Mouse (Mus musculus): ENCODE data around the gene Pnpla8. TPM values are rescaled to one million over a fixed set of nuclear protein-coding genes. Genes with fewer than 3 reads are reported as not detected.

Pnpla8 gene
- polyA plus RNA-seq, 1 experiment from 2014 or later = 75.1 TPM

DNA sequence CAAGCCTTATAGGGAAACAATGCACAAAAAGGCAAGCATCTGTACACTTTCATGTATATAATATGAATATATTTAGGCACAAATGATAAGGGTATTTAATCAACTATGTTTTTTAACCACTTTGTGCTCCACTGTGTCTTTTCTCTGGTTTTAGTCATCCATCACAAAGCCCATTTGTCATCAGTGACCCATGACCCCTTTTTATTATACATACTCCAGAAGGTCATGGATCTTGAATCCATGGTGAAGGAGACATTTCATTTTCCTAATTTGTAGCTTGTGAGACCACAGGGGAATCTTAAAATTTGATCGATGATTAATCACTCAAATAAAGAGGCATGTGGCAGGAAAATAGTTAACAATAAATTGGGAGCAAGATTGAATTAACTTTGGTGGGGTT lies 136.7 kb downstream of the Pnpla8 start:
- Histone ChIP-seq H3K4me2 (ENCODE audit: low read depth, low read length) (no peak overlapping the region), H3K27me3 (ENCODE audit: control insufficient read depth, insufficient read depth, low read length) (no peaks in the 10 kb centered on the region), H3K27ac (ENCODE audit: low read length) (no peak overlapping the region), H3K4me1 (ENCODE audit: control insufficient read depth, insufficient read depth, low read length) (no peaks in the 10 kb centered on the region), H3K4me3 (ENCODE audit: low read length) (no peak overlapping the region), H3K9ac (ENCODE audit: low read length) (no peak overlapping the region), H3K9me3 (replicated peaks; ENCODE audit: control insufficient read depth, low read length) (no peaks in the 10 kb centered on the region), H3K36me3 (ENCODE audit: control insufficient read depth, insufficient read depth) (no peaks in the 10 kb centered on the region)
- ATAC-seq (replicated peaks; ENCODE audit: extremely low read depth, insufficient read depth, low FRiP score) = no peak
- 90% methylated on average over 1 of the region's 1 CpGs for WGBS

- Histone ChIP-seq H3K27ac (ENCODE audit: low read length) (no peak overlapping the region), H3K9me3 (replicated peaks; ENCODE audit: control insufficient read depth, low read length) (no peaks in the 10 kb centered on the region), H3K4me3 (ENCODE audit: low read length) (no peak overlapping the region), H3K27me3 (ENCODE audit: control insufficient read depth, insufficient read depth, low read length) (no peaks in the 10 kb centered on the region), H3K4me1 (ENCODE audit: control insufficient read depth, insufficient read depth, low read length) (no peaks in the 10 kb centered on the region), H3K9ac (ENCODE audit: low read length) (no peak overlapping the region), H3K4me2 (ENCODE audit: low read depth, low read length) (no peak overlapping the region), H3K36me3 (ENCODE audit: control insufficient read depth, insufficient read depth) (no peaks in the 10 kb centered on the region)
- ATAC-seq (replicated peaks; ENCODE audit: extremely low read depth, insufficient read depth, low FRiP score) = no peak
- 65% methylated on average over 3 of the region's 3 CpGs for WGBS
These were observed 150.0 kb downstream of the Pnpla8 start for GRCm38 (mm10) chr12:44371076-44371710.

Small RNA genes lying within 50 kb of the gene (microRNA-seq; reads per million reads assigned to microRNA genes)
- gene Mir5627 = not detected

Other genes with a start within 250 kb of the Pnpla8 start
- gene Dnajb9, start 11.0 kb upstream of the Pnpla8 start, polyA plus RNA-seq (2015; fragmentation: Nextera tagmentation; extraction: Ambion mirVana) = 19.0 and 24.8 TPM in 2 replicates
- 1.5 and 1.8 TPM in 2 replicates for gene Nrcam, start 107.5 kb downstream of the Pnpla8 start, polyA plus RNA-seq (2015; fragmentation: Nextera tagmentation; extraction: Ambion mirVana)